Mouse (Mus musculus): ENCODE data around the gene Itga4. TPM values are rescaled to one million over a fixed set of nuclear protein-coding genes. Genes with fewer than 3 reads are reported as not detected.

Gene Itga4
- polyA plus RNA-seq, 1 experiment: 23.5 TPM

DNA sequence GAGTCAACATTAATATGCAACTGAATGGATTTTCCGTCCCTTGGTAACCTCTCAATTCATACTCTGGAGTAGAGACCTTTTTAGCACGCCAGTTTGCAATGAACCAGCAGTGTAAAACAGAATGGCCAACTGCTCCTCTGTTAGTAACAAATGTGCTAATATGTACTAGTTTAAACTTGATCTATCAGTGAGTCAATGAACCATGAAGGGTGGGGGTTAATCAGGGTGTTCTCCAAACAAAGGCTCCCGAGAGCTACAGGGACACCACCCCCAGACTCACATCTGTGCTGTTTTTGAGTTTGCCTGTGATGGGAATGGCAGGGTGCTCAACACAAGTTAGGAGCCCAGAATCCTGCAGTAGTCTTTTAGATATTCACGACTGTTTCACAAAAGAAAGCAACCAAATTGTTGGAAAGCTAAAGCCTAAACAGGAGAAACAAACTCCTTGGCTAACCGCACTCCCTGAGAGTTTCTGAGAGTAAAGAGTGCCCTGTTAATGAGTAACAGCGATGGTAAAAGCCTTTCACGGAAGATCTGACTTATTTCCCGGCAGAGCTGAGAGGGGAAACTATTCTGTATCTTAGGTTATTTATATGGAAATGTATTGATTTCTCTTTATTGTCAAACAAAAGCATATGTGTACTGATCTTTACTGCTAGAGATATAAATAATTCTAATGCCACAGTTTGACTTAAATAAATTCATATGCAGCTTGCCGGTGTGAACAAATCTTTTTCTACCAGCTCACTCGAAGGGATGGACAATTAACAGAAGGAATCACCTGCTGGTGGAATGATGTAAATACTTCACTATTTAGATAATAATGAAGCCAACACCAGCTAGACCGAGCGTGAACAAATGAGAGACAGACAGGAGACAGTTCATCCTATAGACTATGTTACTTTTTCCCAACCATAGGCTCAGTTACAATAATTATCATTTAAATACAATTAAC is 124.1 kb downstream of the Itga4 start:
- TF ChIP-seq POLR2A (IDR thresholded peaks at IDR 0.05; ENCODE audit: low read depth, low read length) (no peak), CTCF (IDR thresholded peaks at IDR 0.05; ENCODE audit: extremely low read depth, insufficient read depth, insufficient read length, insufficient replicate concordance) (no peak)
- Histone ChIP-seq H3K27ac (ENCODE audit: insufficient read depth, low read length) (no peak overlapping the region), H3K4me3 (ENCODE audit: extremely low read depth, insufficient read depth, insufficient read length) (no peak overlapping the region), H3K27me3 (ENCODE audit: control insufficient read depth, insufficient read depth, low read length) (no peaks in the 10 kb centered on the region), H3K4me1 (ENCODE audit: control insufficient read depth, insufficient read depth, insufficient read length) (no peaks in the 10 kb centered on the region), H3K36me3 (ENCODE audit: control insufficient read depth, insufficient read depth, low read length) (no peaks in the 10 kb centered on the region)
- 76% methylated on average over 12 of the region's 12 CpGs for WGBS
- DNase-seq (ENCODE audit: low read depth in 1 of 2, low spot score in 2 of 2): no peak

Other genes with a start within 250 kb of the Itga4 start
- not detected in 2 replicates for gene Neurod1, start 201.3 kb downstream of the Itga4 start, polyA plus RNA-seq (2012; rRNA removed)
- gene Cerkl, start 201.4 kb downstream of the Itga4 start, polyA plus RNA-seq (2012; rRNA removed): 0.70 and 1.3 TPM in 2 replicates

Measured in spleen, adult 2 months (tissue).